Mouse (Mus musculus): ENCODE data around the gene Dgkd.

Gene Dgkd

DNA sequence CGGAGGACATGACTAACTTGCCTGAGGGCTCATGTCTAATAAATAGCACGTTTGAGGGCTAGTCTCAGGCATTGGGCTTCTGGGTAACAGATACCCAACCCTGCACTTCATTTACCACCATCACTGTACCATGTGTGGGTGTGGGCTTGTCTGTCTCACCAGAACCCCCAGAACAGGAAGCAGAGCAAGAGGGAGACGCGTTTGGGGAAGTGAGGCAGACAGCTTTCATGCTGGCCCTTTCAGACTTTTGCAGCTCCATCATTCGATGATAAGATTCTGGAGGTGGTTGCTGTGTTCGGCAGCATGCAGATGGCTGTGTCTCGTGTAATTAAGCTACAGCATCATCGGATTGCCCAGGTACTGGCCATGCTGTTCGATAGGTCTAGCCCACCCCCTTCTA is 82.0 kb downstream of the Dgkd start:
- DNase-seq (ENCODE audit: low read depth, low spot score): no peak

DNA sequence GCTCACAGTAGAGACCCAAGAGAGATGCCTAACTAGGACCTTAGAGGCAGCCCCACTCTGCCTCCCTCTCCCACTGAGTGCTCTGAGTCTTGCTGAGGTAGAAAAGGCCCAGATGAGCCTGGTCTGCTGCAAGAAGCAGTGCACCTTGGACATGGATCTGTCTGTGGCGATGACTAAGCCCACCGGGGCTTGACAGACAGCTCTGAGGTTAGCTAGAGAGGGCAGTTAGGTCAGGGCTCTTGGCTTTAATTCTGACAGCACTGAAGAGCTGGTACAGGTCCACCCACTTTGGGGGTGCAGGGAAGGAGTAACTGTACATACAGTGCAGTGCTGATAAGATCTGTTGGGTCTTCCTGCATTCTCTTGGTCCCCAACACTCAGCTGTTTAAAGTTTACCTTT is 82.5 kb downstream of the Dgkd start:
- no peak for DNase-seq (ENCODE audit: low read depth, low spot score)

DNA sequence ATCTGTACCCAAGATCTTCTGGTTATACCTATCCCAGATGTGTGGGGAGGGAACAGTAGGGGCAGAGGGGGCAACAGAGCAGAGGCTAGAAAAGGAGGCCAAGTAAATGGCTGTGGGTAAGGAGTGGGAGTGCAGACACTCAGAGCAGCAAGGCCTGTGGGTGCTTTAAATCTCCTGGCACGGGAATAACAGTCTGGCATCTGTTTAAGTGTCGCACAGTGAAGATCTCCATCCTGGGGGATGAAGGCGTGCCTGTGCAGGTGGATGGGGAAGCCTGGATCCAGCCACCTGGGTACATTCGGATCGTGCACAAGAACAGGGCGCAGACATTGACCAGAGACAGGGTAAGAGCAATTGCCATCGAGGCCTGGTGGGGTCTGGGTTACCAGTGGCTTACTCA is 83.0 kb downstream of the Dgkd start:
- no peak for DNase-seq (ENCODE audit: low read depth, low spot score)

DNA sequence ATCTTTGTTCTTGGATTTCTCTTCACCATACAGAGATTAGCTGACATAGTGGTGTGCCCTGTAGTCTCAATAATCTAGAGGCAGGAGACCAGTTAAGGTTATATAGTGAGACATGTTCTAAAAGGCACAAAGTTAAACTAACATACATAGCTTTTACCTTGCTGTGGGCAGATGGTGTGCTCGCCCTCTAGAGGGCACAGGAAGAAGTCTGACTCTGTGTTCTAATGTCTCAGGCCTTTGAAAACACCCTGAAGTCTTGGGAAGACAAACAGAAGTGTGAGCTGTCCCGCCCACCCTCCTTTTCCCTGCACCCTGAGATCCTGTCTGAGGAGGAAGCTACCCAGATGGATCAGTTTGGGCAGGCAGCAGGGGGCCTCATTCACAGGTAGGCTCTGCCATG is 83.4 kb downstream of the Dgkd start:
- DNase-seq (ENCODE audit: low read depth, low spot score): no peak

DNA sequence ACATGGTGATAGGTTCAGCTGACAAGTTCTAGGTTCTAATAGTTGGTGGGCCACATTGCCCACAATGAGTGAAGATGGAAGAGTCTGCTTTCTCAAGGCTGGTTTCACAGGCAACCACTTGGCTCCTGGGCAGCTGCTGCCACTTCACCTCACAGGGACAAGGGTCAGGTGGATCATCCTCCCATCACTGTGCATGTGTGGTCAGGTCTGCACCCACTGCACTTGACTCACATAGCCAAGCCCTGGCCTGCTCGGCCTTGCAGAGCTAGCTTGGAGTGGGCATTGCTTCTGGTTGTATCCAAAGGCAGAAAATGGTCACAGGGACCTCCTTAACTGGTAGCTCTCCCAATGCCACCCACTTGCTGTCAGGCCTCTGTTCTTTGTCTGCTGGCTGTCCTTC is 88.7 kb downstream of the Dgkd start:
- DNase-seq (ENCODE audit: low read depth, low spot score): no peak

DNA sequence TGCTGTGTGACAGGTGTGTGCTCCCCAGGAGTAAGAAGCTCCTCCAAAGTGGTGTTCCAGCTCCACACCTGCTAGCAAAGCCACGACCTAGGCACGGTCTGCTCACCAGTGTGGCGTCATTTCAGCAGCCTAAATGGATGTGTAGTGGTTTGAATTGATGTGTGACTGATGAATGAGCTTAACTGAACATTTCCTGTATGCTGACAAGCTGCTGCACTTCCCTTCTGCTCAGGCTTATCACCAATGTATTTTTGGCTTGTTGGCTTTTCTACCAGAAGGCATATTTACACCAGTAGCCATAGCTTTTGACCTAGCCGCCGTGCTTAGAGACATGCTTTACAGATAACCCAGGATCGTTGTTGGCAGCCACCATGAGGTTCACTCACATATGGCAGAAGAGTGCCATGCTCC is 94.6 kb downstream of the Dgkd start:
- no peak for DNase-seq (ENCODE audit: low read depth, low spot score)

DNA sequence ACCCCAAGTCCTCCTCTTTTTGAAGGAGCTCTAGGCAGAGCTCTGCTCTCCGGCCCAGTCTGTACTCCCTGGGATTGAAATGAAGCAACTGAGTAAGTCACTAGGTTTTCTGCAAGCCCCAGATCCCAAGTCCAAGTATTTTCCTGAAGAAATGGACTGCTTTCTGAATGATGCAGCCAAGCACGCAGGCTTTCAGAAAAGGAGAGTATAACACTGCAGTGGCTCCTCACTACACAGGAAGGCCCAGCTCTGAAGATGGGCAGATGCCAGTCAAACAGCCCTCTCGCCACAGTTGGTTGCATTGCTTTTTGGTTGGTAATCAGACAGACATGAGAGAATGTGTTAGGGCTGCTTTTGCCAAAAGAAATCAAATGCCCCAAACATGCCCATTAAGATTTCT is 98.6 kb downstream of the Dgkd start:
- DNase-seq (ENCODE audit: low read depth, low spot score): no peak

DNA sequence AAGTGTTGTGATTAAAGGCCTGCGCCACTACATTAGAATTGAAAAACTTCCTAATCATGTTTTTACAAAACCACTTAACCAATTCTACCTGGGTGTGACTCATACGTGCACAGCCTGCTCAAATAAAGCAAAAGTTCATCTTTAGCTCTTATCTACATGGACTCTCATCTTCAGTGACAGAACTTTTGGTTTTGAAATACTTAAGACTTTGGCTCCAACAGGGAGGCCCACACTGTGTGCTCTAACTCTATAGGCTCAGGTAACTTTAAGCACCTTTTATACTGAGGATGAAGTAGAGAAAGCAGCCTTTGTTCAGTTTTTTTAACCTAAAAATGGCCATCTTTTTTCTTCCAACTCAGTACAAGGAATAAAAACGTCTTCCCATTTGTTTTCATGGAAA is 100.0 kb downstream of the Dgkd start:
- DNase-seq (ENCODE audit: low read depth, low spot score): no peak

DNA sequence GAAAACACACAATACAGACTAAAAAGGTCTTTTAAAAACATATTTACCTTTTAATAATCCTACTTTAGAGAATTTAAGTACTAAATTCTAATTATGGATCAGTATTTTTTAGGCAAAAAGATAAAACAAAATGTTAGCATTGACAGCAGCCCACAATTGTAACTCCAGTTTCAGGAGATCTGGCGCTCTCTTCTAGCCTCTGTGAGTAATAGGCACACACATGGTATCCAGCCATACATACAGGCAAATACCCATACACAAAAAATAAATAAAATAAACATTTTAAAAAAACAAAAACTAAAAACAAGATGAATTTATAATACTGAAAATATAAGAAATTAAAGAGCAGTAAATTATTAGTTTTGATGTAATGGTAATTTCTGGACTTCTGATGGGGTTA is 105.8 kb downstream of the Dgkd start:
- DNase-seq (ENCODE audit: low read depth, low spot score): no peak

DNA sequence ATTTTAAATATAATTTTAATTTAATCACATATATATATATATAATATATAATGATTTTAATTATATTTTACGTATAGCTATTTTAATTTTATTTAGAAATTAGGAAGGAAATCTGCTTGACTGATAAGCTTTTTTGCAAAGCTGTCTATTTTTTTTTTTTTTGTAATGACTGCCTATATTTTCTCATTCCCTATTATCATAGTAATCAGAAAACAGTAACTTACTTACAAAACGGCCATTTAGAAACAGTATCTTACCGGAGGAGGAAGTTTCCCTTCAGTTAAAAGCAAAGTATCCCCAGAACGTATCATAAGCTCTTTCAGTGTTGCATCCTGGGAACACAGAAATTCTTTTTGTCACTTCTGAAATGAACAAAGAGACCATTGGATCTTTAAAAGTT is 106.4 kb downstream of the Dgkd start:
- DNase-seq (ENCODE audit: low read depth, low spot score): no peak

DNA sequence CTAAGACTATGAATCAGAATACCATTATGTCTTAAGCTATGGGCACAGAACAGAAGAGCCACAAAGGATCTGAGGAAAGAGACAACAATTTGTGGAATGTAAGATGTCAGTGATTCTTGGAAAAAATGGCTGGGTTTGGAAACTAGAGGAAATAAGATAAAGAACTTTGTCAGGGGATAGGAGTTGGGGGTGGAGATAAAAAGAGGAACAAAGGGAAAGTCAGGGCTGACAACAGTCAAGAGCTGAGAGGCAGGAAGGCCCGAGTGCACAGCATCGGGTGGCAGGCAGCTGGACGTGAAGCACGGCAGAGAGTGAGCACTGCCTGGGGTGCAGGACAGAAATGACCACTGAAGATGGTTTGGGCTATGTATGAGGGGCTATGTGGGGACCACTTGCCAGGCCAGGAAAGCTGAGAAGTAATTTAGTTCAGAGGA is 106.9 kb downstream of the Dgkd start:
- no peak for DNase-seq (ENCODE audit: low read depth, low spot score)

DNA sequence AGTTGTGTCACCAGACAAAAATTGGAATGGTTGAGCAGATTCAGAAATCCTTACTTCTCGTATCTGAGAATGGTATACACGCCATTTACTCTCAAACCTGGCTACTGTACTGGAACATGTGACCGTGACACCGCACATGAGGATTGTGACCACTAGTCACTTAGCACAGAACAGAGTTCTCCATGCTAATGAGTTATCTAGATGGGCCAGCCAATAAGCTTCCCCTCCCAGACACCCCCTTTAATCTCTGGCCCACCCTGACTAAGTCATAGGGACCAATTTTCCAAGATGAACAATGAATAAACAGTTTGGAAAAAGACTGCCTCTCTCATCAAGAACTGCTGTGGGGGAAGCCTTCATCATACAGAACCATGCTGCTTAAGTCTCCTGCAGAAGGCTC is 107.7 kb downstream of the Dgkd start:
- no peak for DNase-seq (ENCODE audit: low read depth, low spot score)

DNA sequence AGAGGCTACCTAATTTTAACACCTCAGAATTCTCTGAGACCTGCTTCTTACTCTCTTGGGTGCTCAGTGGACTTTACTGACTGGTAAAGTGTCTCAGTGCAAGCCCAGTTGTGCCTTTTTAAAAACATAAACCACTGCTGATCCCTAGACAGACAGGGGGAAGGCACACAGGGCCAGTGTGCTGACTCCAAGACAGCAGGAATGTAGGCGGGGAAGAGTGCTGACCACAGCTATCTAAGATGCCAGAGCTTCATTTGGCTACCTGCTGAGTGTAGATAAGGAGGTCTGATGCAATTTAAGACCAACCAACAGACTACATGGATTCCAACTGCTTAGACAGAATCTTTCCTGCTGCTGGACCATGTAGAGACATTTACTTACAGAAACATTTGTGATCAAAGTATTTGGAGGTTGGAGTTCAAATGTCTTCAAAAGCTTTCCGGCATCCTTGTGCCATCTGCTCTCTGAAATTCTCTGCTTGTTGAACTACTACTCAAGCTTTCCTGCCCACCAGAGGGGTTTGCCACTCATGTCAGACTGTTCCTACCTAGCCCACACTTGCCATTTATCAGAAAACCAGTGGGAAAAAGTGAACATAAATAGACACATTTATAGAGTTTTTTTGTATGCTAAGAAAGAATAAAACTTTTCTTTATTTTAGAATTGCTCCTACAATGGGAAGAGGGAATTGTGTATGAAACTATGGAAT is 108.5 kb downstream of the Dgkd start:
- no peak for DNase-seq (ENCODE audit: low read depth, low spot score)

DNA sequence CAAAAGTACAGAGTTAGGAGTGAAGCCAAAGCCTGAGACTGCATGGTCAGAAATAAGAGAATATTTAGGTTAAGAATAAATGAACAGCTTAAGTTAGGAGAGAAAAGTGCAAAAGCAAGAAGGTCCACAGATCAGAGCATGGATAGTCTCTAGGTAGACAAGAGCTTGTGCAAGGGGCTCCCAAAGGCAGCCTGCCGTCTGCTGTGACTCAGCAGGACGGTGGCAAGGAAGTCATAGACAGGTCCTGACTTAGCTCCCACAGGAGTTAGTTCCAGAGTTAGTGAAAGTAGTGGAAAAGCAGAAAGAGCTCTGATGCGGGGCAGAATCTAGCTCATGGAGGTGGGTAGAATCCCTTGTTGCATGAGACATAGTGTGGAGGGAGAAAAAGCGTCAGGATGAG is 117.3 kb downstream of the Dgkd start:
- DNase-seq (ENCODE audit: low read depth, low spot score): no peak

DNA sequence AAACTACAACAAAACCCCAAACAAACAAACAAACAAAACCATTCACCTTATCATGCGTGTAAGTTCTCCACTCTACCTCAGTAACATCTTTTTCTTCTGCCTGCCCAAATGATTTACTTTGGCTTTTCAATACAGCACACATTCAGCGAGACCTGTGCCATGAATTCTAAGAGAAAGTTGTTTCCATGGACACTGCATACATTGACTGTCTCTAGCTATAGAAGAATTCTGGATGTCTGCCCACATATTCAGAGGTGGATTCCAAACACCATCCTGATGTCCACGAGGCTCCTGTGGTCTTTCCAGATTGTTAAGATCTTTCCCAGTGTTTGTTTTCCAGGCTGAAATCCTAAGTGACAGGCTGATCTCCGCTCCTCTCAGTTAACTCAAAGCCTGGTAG is 129.2 kb downstream of the Dgkd start:
- DNase-seq (ENCODE audit: low read depth, low spot score): no peak

DNA sequence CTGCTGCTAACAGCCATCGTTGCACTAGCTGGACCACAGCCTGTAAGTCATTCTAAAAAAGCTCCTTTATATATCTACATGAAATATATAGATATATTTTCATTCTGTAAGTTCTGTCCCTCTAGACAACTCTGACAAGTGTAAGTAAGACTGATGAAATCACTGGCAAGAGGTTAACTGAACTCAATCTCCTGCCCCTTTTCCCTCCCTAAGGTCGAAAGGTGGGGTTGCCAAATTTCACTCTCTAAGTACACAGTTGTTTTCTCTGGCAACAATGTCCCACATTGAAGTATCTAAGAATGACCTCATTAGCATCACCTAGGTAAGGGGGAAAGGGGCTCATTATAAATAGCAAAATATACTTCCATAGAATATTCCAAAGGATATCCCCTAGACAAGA is 139.6 kb downstream of the Dgkd start:
- DNase-seq (ENCODE audit: low read depth, low spot score): no peak

Data from brain, embryonic 18.5 days (tissue).